Mouse (Mus musculus) kidney, embryonic 14.5 days (tissue): ENCODE measurements around the gene Zfp292. TPM values are rescaled to one million over a fixed set of nuclear protein-coding genes. Genes with fewer than 3 reads are reported as not detected.
A peak's percentile ranks its signal among the peaks of the same experiment; 100 is the strongest.

ENCODE experiments used
- ATAC-seq: fragments of 200-750 bp; cut with Nextera tagmentation; 2 replicates; pipeline ENCODE4 v1.8.0; 2017; ENCODE audit warnings: moderate number of reproducible peaks, mild to moderate bottlenecking, moderate TSS enrichment, moderate library complexity; ENCODE audit not compliant: low FRiP score, low TSS enrichment
- H3K27ac ChIP-seq: fragments of 300-500 bp; sonication (generic); 2 replicates; pipeline ENCODE4 v1.5.1; 2014; ENCODE audit warnings: low read depth, mild to moderate bottlenecking, low read length, moderate library complexity, mixed read lengths
- H3K27me3 ChIP-seq: fragments of 300-500 bp; sonication (generic); 2 replicates; pipeline ENCODE4 v1.6.1; 2014; ENCODE audit warnings: mild to moderate bottlenecking, low read length; ENCODE audit not compliant: control insufficient read depth, insufficient read depth
- H3K36me3 ChIP-seq: fragments of 300-500 bp; sonication (generic); 2 replicates; pipeline ENCODE4 v1.6.1; 2014; ENCODE audit warnings: low read length, mixed read lengths; ENCODE audit not compliant: control insufficient read depth, insufficient read depth
- H3K4me1 ChIP-seq: fragments of 300-500 bp; sonication (generic); 2 replicates; pipeline ENCODE4 v1.6.1; 2014; ENCODE audit warnings: low read length, mixed read lengths; ENCODE audit not compliant: control insufficient read depth, insufficient read depth
- H3K4me2 ChIP-seq: fragments of 300-500 bp; sonication (generic); replicated peaks from 2 replicates; pipeline ENCODE4 v1.6.1; 2014; ENCODE audit warnings: low read depth, mild to moderate bottlenecking, low read length
- H3K4me3 ChIP-seq: fragments of 300-500 bp; sonication (generic); 2 replicates; pipeline ENCODE4 v1.5.1; 2014; ENCODE audit warnings: mild to moderate bottlenecking, low read length
- H3K9ac ChIP-seq: fragments of 300-500 bp; sonication (generic); 2 replicates; pipeline ENCODE4 v1.6.1; 2014; ENCODE audit warnings: low read depth, mild to moderate bottlenecking, low read length, moderate library complexity
- H3K9me3 ChIP-seq: fragments of 300-500 bp; sonication (generic); 2 replicates; pipeline ENCODE4 v1.6.1; 2016; ENCODE audit warnings: low read length; ENCODE audit not compliant: control insufficient read depth
- WGBS: fragments of 180-500 bp; shearing (Covaris S2); extraction: QIAGEN DNeasy Blood & Tissue Kit; methylation state at CpG from one replicate; pipeline ENCODE4 v1.1.7; 2014; 5-methylcytosine and 5-hydroxymethylcytosine counted together
- polyA plus RNA-seq: library from polyadenylated mRNA; unstranded; fragments of >200 nt; fragmentation: Nextera tagmentation; extraction: Ambion mirVana; gene quantifications from 2 replicates; pipeline ENCODE4 v1.2.1, GENCODE M21; 2014

Zfp292 gene
- polyA plus RNA-seq, 1 experiment from 2014 or later: 26.8 TPM

GRCm38 (mm10) chr4:34796294-34796693, 86.5 kb downstream of the Zfp292 start:
- no peaks in the 10 kb centered on the region for H3K27me3 ChIP-seq
- H3K4me2 ChIP-seq: no peak overlapping the region
- no peak overlapping the region for H3K9ac ChIP-seq
- no peak overlapping the region for H3K27ac ChIP-seq
- H3K36me3 ChIP-seq: no peaks in the 10 kb centered on the region
- H3K9me3 ChIP-seq: no peaks in the 10 kb centered on the region
- H3K4me1 ChIP-seq: no peaks in the 10 kb centered on the region
- ATAC-seq: 0 out of 2 replicates have a peak, but pooled peaks have one; percentile 35
- 76% methylated on average over 5 of the region's 5 CpGs for WGBS
- no peak overlapping the region for H3K4me3 ChIP-seq

DNA sequence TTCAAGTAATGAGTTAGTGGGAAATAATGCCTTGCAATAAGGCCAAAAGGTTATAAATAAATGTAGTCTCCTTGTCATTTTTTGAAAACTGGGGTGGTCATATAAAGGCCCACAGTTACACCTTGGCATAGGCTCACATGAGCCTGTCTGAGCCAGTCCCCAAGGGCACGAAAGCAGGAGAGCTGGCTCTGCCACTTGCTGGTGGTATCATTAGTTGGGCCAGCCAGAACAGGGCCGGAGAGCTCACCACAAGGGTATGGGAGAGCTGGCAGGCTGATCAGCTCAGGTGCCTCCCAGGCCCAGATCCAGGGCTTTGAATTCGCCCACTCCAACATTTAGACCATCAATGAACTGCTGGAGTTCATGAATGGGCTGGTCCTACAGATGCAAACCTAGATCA, 96.3 kb downstream of the Zfp292 start:
- Histone ChIP-seq H3K9ac (no peak overlapping the region), H3K4me3 (no peak overlapping the region), H3K9me3 (no peaks in the 10 kb centered on the region), H3K4me1 (no peaks in the 10 kb centered on the region), H3K27ac (no peak overlapping the region), H3K4me2 (no peak overlapping the region), H3K27me3 (no peaks in the 10 kb centered on the region), H3K36me3 (no peaks in the 10 kb centered on the region)
- 88% methylated on average over 3 of the region's 3 CpGs for WGBS
- ATAC-seq: no peak

GRCm38 (mm10) chr4:34785646-34786045, 97.1 kb downstream of the Zfp292 start:
- Histone ChIP-seq H3K9me3 (no peaks in the 10 kb centered on the region), H3K4me3 (no peak overlapping the region), H3K4me1 (no peaks in the 10 kb centered on the region), H3K4me2 (no peak overlapping the region), H3K27ac (no peak overlapping the region), H3K27me3 (no peaks in the 10 kb centered on the region), H3K9ac (no peak overlapping the region), H3K36me3 (no peaks in the 10 kb centered on the region)
- no peak for ATAC-seq
- WGBS: 49% methylated on average over 2 of the region's 2 CpGs

- Histone ChIP-seq H3K36me3 (no peaks in the 10 kb centered on the region), H3K4me3 (no peak overlapping the region), H3K27me3 (no peaks in the 10 kb centered on the region), H3K9ac (no peak overlapping the region), H3K4me2 (no peak overlapping the region), H3K27ac (no peak overlapping the region), H3K9me3 (no peaks in the 10 kb centered on the region), H3K4me1 (no peaks in the 10 kb centered on the region)
- ATAC-seq: no peak
- WGBS: 64% methylated on average over 5 of the region's 5 CpGs
Measured at GRCm38 (mm10) chr4:34784865-34785264, 97.9 kb downstream of the Zfp292 start.

GRCm38 (mm10) chr4:34782730-34783129, 100.0 kb downstream of the Zfp292 start:
- H3K27ac ChIP-seq: no peak overlapping the region
- no peak overlapping the region for H3K9ac ChIP-seq
- H3K9me3 ChIP-seq: no peaks in the 10 kb centered on the region
- H3K27me3 ChIP-seq: no peaks in the 10 kb centered on the region
- H3K4me2 ChIP-seq: no peak overlapping the region
- no peak for ATAC-seq
- no peaks in the 10 kb centered on the region for H3K36me3 ChIP-seq
- no peak overlapping the region for H3K4me3 ChIP-seq
- H3K4me1 ChIP-seq: no peaks in the 10 kb centered on the region
- WGBS: 51% methylated on average over 4 of the region's 4 CpGs

- ATAC-seq: peak; percentile 96
- H3K27ac ChIP-seq: peak within 1 kb of the TSS; percentile 30; the same call in 1 of the 2 replicates
- H3K4me2 ChIP-seq: peak within 1 kb of the TSS; percentile 54
- 7% methylated on average over 40 of the region's 40 CpGs for WGBS
- peak within 1 kb of the TSS; percentile 66 for H3K9ac ChIP-seq
- peak within 1 kb of the TSS; percentile 61 for H3K4me3 ChIP-seq
- H3K27me3 ChIP-seq: no peaks in the 10 kb centered on the region
- no peaks in the 10 kb centered on the region for H3K36me3 ChIP-seq
- no peaks in the 10 kb centered on the region for H3K9me3 ChIP-seq
- no peaks in the 10 kb centered on the region for H3K4me1 ChIP-seq
Measured at GRCm38 (mm10) chr4:34777677-34778527, 104.9 kb downstream of the Zfp292 start, which contains the start of gene Smim8. Gene Smim8, minus strand, starts transcription at chr4:34778423.

- no peak overlapping the region for H3K27ac ChIP-seq
- no peak for ATAC-seq
- 12% methylated on average over 8 of the region's 8 CpGs for WGBS
Measured at GRCm38 (mm10) chr4:34771652-34772371, 110.9 kb downstream of the Zfp292 start.

DNA sequence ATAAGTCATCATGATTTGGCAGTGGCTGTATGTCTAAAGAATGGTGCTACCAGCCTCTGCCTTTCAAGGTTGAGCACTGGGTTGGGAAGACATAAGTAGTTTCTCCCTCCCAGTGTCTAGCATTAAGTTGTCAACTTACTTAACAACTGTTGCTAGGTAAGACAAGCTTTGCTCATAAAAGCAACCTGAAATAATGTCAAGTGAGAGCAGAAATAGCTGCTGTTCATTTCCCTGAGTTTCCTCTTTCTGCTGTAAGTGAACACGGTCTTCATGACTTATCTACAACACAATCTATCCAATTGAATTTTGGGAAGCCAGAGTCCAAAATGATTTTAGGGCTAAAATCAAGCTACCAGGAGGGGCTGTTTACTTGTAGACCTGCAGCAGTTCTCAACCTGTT, 126.6 kb downstream of the Zfp292 start, which contains the start of gene Gm136:
Gene Gm136 (minus strand): TSS at position 101 of the 400 bp plus-strand sequence.
- no peak for ATAC-seq

More at GRCm38 (mm10) chr4:34771652-34772371, 110.9 kb downstream of the Zfp292 start:
- Histone ChIP-seq H3K4me3 (no peak overlapping the region), H3K36me3 (no peaks in the 10 kb centered on the region; the same call in 1 of the 2 replicates), H3K9me3 (no peaks in the 10 kb centered on the region), H3K27me3 (no peaks in the 10 kb centered on the region), H3K9ac (no peak overlapping the region), H3K4me2 (no peak overlapping the region), H3K4me1 (no peaks in the 10 kb centered on the region)

More for the DNA sequence above, 126.6 kb downstream of the Zfp292 start, which contains the start of gene Gm136:
- WGBS: 66% methylated on average over 1 of the region's 1 CpGs
- no peaks in the 10 kb centered on the region for H3K4me1 ChIP-seq
- H3K4me3 ChIP-seq: no peak within 1 kb of the TSS
- no peaks in the 10 kb centered on the region for H3K27me3 ChIP-seq
- H3K27ac ChIP-seq: no peak within 1 kb of the TSS
- H3K36me3 ChIP-seq: no peaks in the 10 kb centered on the region
- H3K4me2 ChIP-seq: no peak within 1 kb of the TSS
- H3K9me3 ChIP-seq: no peaks in the 10 kb centered on the region
- no peak within 1 kb of the TSS for H3K9ac ChIP-seq
